Mouse (Mus musculus) limb, embryonic 12.5 days (tissue): Measurements from ENCODE around the gene Kcnk13. TPM values are rescaled to one million over a fixed set of nuclear protein-coding genes. Genes with fewer than 3 reads are reported as not detected.

Source experiments
- ATAC-seq: fragments of 200-750 bp; cut with Nextera tagmentation; 2 replicates; pipeline ENCODE4 v1.8.0; 2017; ENCODE audit warnings: low read depth, moderate TSS enrichment; ENCODE audit not compliant: insufficient number of reproducible peaks, insufficient read depth, low FRiP score, low TSS enrichment
- H3K27ac ChIP-seq: fragments of 300-500 bp; sonication (generic); 2 replicates; pipeline ENCODE4 v1.5.1; 2016; ENCODE audit warnings: mild to moderate bottlenecking, moderate library complexity
- H3K27me3 ChIP-seq: fragments of 300-500 bp; sonication (generic); 2 replicates; pipeline ENCODE4 v1.6.1; 2016; ENCODE audit warnings: mild to moderate bottlenecking, moderate library complexity
- H3K36me3 ChIP-seq: fragments of 300-500 bp; sonication (generic); 2 replicates; pipeline ENCODE4 v1.6.1; 2016; ENCODE audit warnings: mild to moderate bottlenecking, moderate library complexity
- H3K4me1 ChIP-seq: fragments of 300-500 bp; sonication (generic); replicated peaks from 2 replicates; pipeline ENCODE4 v1.6.1; 2016
- H3K4me2 ChIP-seq: fragments of 300-500 bp; sonication (generic); 2 replicates; pipeline ENCODE4 v1.6.1; 2016; ENCODE audit warnings: mild to moderate bottlenecking, moderate library complexity
- H3K4me3 ChIP-seq: fragments of 300-500 bp; sonication (generic); replicated peaks from 2 replicates; pipeline ENCODE4 v1.5.1; 2016; ENCODE audit warnings: mild to moderate bottlenecking
- H3K9ac ChIP-seq: fragments of 300-500 bp; sonication (generic); replicated peaks from 2 replicates; pipeline ENCODE4 v1.6.1; 2016; ENCODE audit warnings: mild to moderate bottlenecking, moderate library complexity
- H3K9me3 ChIP-seq: fragments of 300-500 bp; sonication (generic); 2 replicates; pipeline ENCODE4 v1.6.1; 2016; ENCODE audit warnings: mild to moderate bottlenecking, moderate library complexity
- WGBS: fragments of 180-500 bp; shearing (Covaris S2); methylation state at CpG from one replicate; pipeline ENCODE4 v1.1.7; 2016; 5-methylcytosine and 5-hydroxymethylcytosine counted together
- polyA plus RNA-seq: library from polyadenylated mRNA; unstranded; fragments of >200 nt; fragmentation: Nextera tagmentation; extraction: Ambion mirVana; gene quantifications from 2 replicates; pipeline ENCODE4 v1.2.1, GENCODE M21; 2016

The Kcnk13 gene
- polyA plus RNA-seq, 1 experiment from 2014 or later, result 1.7 TPM

GRCm38 (mm10) chr12:100023821-100024365, 59.6 kb downstream of the Kcnk13 start:
- Histone ChIP-seq H3K9me3 (no peaks in the 10 kb centered on the region), H3K36me3 (no peaks in the 10 kb centered on the region), H3K4me1 (no peaks in the 10 kb centered on the region), H3K27ac (no peak overlapping the region), H3K9ac (no peak overlapping the region), H3K4me2 (no peak overlapping the region), H3K4me3 (no peak overlapping the region), H3K27me3 (0 out of 2 replicates have a peak, but pooled peaks cover 3% of the 10 kb centered on the region)
- no peak for ATAC-seq
- 76% methylated on average over 12 of the region's 12 CpGs for WGBS

DNA sequence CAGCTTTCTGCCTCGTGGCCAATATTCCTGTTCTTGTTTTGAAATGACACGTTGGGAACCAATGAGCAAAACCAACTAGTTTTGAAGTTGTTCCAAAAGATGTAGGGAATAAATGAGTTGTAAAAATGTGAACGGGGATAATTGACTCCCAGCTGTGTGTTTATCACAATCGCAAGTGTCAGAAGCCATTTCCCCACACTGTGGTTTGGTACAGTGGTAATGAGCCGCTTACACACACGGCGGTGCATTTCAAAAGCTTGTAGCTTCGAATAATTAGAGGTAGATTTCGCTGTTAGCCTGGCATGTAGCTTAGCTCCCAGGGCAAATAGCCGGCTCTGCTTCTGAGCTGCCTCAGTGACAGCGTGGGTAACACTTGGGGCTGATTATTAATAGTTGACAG, 61.4 kb downstream of the Kcnk13 start:
- Histone ChIP-seq H3K36me3 (no peaks in the 10 kb centered on the region), H3K4me2 (no peak overlapping the region), H3K9ac (no peak overlapping the region), H3K27me3 (0 out of 2 replicates have a peak, but pooled peaks cover under 1% of the 10 kb centered on the region), H3K9me3 (no peaks in the 10 kb centered on the region), H3K4me1 (no peaks in the 10 kb centered on the region), H3K27ac (no peak overlapping the region), H3K4me3 (no peak overlapping the region)
- 52% methylated on average over 11 of the region's 11 CpGs for WGBS
- no peak for ATAC-seq

- no peak overlapping the region for H3K4me2 ChIP-seq
- no peak overlapping the region for H3K4me3 ChIP-seq
- ATAC-seq, result no peak
- H3K9ac ChIP-seq, result no peak overlapping the region
- WGBS, result 77% methylated on average over 7 of the region's 7 CpGs
- no peaks in the 10 kb centered on the region for H3K9me3 ChIP-seq
- H3K27ac ChIP-seq, result no peak overlapping the region
- H3K36me3 ChIP-seq, result no peaks in the 10 kb centered on the region
- no peaks in the 10 kb centered on the region for H3K27me3 ChIP-seq
- H3K4me1 ChIP-seq, result no peaks in the 10 kb centered on the region
Observed at GRCm38 (mm10) chr12:100026715-100027245, 62.5 kb downstream of the Kcnk13 start.

GRCm38 (mm10) chr12:100027281-100027680, 63.0 kb downstream of the Kcnk13 start:
- no peaks in the 10 kb centered on the region for H3K36me3 ChIP-seq
- H3K4me1 ChIP-seq, result no peaks in the 10 kb centered on the region
- ATAC-seq, result no peak
- H3K27me3 ChIP-seq, result no peaks in the 10 kb centered on the region
- no peak overlapping the region for H3K4me2 ChIP-seq
- H3K4me3 ChIP-seq, result no peak overlapping the region
- no peak overlapping the region for H3K27ac ChIP-seq
- H3K9ac ChIP-seq, result no peak overlapping the region
- 80% methylated on average over 7 of the region's 7 CpGs for WGBS
- H3K9me3 ChIP-seq, result no peaks in the 10 kb centered on the region

- no peak overlapping the region for H3K4me3 ChIP-seq
- no peak overlapping the region for H3K9ac ChIP-seq
- H3K4me1 ChIP-seq, result no peaks in the 10 kb centered on the region
- 0 out of 2 replicates have a peak, but pooled peaks cover 2% of the 10 kb centered on the region for H3K9me3 ChIP-seq
- ATAC-seq, result no peak
- no peaks in the 10 kb centered on the region for H3K27me3 ChIP-seq
- no peak overlapping the region for H3K27ac ChIP-seq
- no peaks in the 10 kb centered on the region for H3K36me3 ChIP-seq
- H3K4me2 ChIP-seq, result no peak overlapping the region
- WGBS, result 90% methylated on average over 5 of the region's 5 CpGs
Observed at GRCm38 (mm10) chr12:100031681-100032080, 67.4 kb downstream of the Kcnk13 start.

- WGBS, result 82% methylated on average over 4 of the region's 4 CpGs
- Histone ChIP-seq H3K27me3 (no peaks in the 10 kb centered on the region), H3K9me3 (0 out of 2 replicates have a peak, but pooled peaks cover 5% of the 10 kb centered on the region), H3K4me2 (no peak overlapping the region), H3K27ac (no peak overlapping the region), H3K36me3 (no peaks in the 10 kb centered on the region), H3K4me3 (no peak overlapping the region), H3K9ac (no peak overlapping the region), H3K4me1 (no peaks in the 10 kb centered on the region)
- ATAC-seq, result no peak
Observed at GRCm38 (mm10) chr12:100032521-100032920, 68.2 kb downstream of the Kcnk13 start.

- H3K4me2 ChIP-seq, result no peak overlapping the region
- H3K36me3 ChIP-seq, result no peaks in the 10 kb centered on the region
- no peak for ATAC-seq
- H3K27me3 ChIP-seq, result no peaks in the 10 kb centered on the region
- H3K9ac ChIP-seq, result no peak overlapping the region
- H3K4me3 ChIP-seq, result no peak overlapping the region
- 0 out of 2 replicates have a peak, but pooled peaks cover 5% of the 10 kb centered on the region for H3K9me3 ChIP-seq
- no peak overlapping the region for H3K27ac ChIP-seq
- no peaks in the 10 kb centered on the region for H3K4me1 ChIP-seq
- WGBS, result 88% methylated on average over 5 of the region's 5 CpGs
Observed at GRCm38 (mm10) chr12:100038741-100039262, 74.5 kb downstream of the Kcnk13 start.

- no peak overlapping the region for H3K4me3 ChIP-seq
- no peak for ATAC-seq
- no peaks in the 10 kb centered on the region for H3K36me3 ChIP-seq
- H3K4me1 ChIP-seq, result no peaks in the 10 kb centered on the region
- H3K9ac ChIP-seq, result no peak overlapping the region
- no peaks in the 10 kb centered on the region; the same call in 1 of the 2 replicates for H3K27me3 ChIP-seq
- WGBS, result 74% methylated on average over 8 of the region's 8 CpGs
- H3K4me2 ChIP-seq, result no peak overlapping the region
- no peak overlapping the region for H3K27ac ChIP-seq
- no peaks in the 10 kb centered on the region for H3K9me3 ChIP-seq
Observed at GRCm38 (mm10) chr12:100042116-100042515, 77.8 kb downstream of the Kcnk13 start.

- Histone ChIP-seq H3K4me3 (no peak overlapping the region), H3K4me2 (no peak overlapping the region), H3K36me3 (no peaks in the 10 kb centered on the region), H3K9me3 (0 out of 2 replicates have a peak, but pooled peaks cover 5% of the 10 kb centered on the region), H3K27me3 (no peaks in the 10 kb centered on the region; the same call in 1 of the 2 replicates), H3K9ac (no peak overlapping the region), H3K27ac (no peak overlapping the region), H3K4me1 (no peaks in the 10 kb centered on the region)
- no peak for ATAC-seq
- 66% methylated on average over 4 of the region's 4 CpGs for WGBS
Observed at GRCm38 (mm10) chr12:100044704-100045103, 80.4 kb downstream of the Kcnk13 start.

DNA sequence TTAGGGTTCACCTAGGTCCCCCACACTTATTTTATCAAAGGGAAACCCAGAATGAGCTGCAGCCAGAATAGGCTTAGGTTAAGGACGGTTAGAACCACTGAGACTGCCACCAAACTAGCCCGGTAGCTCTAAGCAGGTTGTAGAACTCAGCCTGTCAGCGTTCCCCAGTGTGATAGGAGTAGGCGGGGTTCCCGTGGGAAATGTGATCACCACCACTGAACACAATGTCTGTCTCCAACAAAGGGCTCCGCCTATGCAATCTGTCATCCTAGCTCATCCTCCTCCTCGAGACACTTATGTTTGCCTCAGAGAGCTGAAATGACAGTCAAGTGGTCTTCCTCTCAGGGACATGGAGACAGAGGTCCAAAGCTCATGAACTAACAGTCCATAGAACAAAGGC, 86.3 kb downstream of the Kcnk13 start:
- no peak for ATAC-seq
- H3K4me2 ChIP-seq, result no peak overlapping the region
- H3K4me3 ChIP-seq, result no peak overlapping the region
- H3K36me3 ChIP-seq, result no peaks in the 10 kb centered on the region
- H3K9ac ChIP-seq, result no peak overlapping the region
- 64% methylated on average over 7 of the region's 7 CpGs for WGBS
- no peaks in the 10 kb centered on the region for H3K27me3 ChIP-seq
- H3K27ac ChIP-seq, result no peak overlapping the region
- H3K9me3 ChIP-seq, result 0 out of 2 replicates have a peak, but pooled peaks cover 5% of the 10 kb centered on the region
- H3K4me1 ChIP-seq, result no peaks in the 10 kb centered on the region

- no peaks in the 10 kb centered on the region for H3K27me3 ChIP-seq
- ATAC-seq, result no peak
- no peak overlapping the region for H3K9ac ChIP-seq
- WGBS, result 78% methylated on average over 5 of the region's 5 CpGs
- H3K9me3 ChIP-seq, result no peaks in the 10 kb centered on the region
- H3K4me3 ChIP-seq, result no peak overlapping the region
- no peaks in the 10 kb centered on the region for H3K36me3 ChIP-seq
- no peaks in the 10 kb centered on the region for H3K4me1 ChIP-seq
- no peak overlapping the region for H3K27ac ChIP-seq
- no peak overlapping the region for H3K4me2 ChIP-seq
Observed at GRCm38 (mm10) chr12:100053617-100054016, 89.3 kb downstream of the Kcnk13 start.

- 91% methylated on average over 10 of the region's 10 CpGs for WGBS
- no peak overlapping the region for H3K9ac ChIP-seq
- no peaks in the 10 kb centered on the region for H3K36me3 ChIP-seq
- no peaks in the 10 kb centered on the region for H3K27me3 ChIP-seq
- no peaks in the 10 kb centered on the region for H3K9me3 ChIP-seq
- no peak overlapping the region for H3K4me2 ChIP-seq
- H3K27ac ChIP-seq, result no peak overlapping the region
- no peak for ATAC-seq
- H3K4me3 ChIP-seq, result no peak overlapping the region
- H3K4me1 ChIP-seq, result no peaks in the 10 kb centered on the region
Observed at GRCm38 (mm10) chr12:100061071-100061470, 96.8 kb downstream of the Kcnk13 start.
